Mouse (Mus musculus): ENCODE data around the gene Gm20696. TPM values are rescaled to one million over a fixed set of nuclear protein-coding genes. Genes with fewer than 3 reads are reported as not detected.

Gm20696 gene
- total RNA-seq, 2 experiments from 2014 or later = 0.73 to 0.90 TPM

DNA sequence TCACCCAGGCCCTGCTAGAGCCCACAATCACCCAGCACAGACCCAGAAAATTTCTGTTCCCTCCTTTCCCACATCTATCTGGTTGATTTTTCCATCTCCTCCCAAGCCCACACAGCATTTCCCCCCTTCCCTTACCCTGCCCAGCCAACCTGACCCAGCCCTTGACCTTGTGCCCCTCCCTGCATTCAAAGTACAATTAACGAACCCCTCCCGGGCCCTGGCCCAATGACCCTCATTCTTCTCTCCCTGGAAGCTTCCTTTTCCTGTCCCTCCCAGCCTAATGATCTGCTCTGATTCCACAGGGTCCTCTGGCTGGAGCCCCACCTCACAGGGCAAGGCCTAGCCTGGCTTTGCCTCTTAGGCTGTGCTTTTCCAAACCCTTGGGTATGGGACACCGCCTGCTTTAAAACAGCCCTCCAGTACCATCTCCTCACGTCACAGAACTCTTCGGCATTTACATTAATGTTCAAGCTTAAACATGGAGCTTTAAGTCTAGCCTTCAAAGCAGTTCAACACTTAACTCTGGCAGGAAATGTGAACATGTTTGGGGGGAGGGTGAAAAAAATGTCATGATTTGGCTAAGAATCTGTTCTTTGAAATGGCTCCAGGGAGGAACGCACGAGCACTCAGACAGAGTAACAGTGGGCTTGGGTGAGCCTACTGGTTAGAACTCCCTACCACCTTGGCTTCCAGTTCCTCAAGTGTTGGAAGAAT lies 287.4 kb downstream of the Gm20696 start:
- intact Hi-C loops (cut with DNase I; ENCODE audit: low total_unique reads) = no loop called here
- no peak for DNase-seq

DNA sequence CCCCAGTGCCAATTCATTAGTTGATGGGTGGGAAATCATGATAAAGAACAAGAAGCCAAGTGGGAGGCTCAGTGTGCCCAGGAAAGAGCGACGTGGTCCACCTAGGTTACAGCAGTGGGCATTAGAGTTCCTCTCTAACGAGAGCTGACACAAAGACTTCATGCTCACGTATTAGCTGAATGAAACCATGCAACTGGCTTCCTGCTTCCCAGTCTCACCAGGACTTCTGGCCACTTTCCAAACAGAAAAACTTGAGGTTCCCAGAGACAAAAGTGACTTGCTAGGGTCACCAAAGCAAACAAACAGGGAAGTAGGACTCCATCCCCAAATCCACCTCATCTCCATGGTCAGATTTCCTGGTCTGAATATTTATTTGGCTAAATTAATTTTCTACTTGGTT lies 288.9 kb downstream of the Gm20696 start:
- DNase-seq = no peak
- intact Hi-C loops (cut with DNase I; ENCODE audit: low total_unique reads) = no loop called here

DNA sequence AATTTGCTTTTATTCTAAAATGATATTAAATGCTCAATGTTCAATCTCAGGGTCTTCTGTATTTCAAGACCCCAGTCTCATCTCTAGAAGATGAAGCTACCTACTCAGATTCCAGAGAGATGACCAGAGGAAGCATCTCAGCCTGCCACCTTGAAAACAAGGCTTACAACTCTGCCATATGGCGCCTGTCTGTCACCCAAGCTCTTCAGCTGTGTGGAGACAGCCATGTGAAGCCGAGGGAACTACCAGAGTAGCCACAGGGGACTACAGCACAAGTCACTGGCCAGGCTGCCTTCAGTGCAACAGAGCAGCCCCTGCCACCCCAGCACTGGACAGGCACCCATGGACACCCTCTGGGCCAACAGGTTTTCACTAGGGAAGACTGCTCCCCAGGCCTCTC lies 289.5 kb downstream of the Gm20696 start:
- intact Hi-C loops (cut with DNase I; ENCODE audit: low total_unique reads) = no loop called here
- DNase-seq = no peak

DNA sequence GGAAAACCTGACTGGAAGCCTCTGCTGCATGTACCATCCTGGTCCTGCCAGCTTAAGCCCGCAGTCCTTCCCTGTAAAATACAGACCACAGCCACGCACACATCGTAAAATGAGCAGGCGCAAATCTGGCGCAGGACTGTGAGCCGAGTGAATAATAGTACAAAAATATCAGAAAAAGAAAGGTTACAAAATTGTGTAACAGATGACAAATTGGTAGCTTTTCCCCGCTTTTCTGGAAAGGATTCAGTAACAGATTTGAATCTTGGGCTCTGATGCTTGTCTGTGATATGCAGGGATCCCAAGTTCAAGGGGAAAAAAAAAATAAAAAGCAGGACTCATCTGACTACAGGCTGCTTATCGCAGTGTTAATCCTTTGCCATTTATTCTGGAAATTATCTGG lies 289.9 kb downstream of the Gm20696 start:
- intact Hi-C loops (cut with DNase I; ENCODE audit: low total_unique reads) = no loop called here
- DNase-seq = no peak

DNA sequence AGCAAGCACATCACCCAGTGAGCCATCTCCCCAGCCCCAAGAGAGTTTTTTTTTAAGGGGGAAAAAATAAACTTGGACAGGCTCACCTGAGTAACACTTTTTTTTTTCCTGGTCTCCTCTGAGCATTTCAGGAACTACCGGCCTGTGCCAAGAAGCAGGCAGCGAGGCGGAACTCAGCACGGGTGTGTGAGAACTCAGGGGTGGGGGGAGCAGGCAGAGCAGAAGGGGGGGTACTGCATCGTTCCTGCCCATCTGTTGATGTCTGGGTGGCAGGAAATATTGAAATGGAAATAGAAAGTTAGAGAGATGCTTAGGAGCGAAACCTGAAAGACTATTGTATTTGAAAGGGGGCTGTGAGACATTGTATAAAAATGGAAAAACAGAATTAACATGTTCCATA lies 290.7 kb downstream of the Gm20696 start:
- intact Hi-C loops (cut with DNase I; ENCODE audit: low total_unique reads) = no loop called here
- no peak for DNase-seq

DNA sequence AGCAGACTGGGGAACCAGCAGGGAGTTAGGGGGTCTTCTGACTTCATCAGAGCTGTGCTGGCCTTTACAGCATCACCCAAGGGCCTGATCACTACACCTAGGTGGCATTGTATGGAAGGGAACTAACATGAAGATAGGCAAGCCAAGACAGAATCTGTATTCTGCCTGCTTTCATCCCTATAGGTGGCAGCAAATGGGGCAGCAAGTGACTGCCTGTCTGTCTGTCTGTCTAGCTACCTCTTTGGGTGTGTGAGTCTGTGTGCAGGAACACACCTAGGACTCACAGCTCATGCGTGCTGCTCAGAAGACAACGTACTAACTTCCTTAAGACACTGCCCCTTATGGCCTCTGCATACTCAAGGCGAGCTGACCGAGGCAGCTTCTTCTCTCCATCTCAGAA lies 291.2 kb downstream of the Gm20696 start:
- intact Hi-C loops (cut with DNase I; ENCODE audit: low total_unique reads) = no loop called here
- no peak for DNase-seq

DNA sequence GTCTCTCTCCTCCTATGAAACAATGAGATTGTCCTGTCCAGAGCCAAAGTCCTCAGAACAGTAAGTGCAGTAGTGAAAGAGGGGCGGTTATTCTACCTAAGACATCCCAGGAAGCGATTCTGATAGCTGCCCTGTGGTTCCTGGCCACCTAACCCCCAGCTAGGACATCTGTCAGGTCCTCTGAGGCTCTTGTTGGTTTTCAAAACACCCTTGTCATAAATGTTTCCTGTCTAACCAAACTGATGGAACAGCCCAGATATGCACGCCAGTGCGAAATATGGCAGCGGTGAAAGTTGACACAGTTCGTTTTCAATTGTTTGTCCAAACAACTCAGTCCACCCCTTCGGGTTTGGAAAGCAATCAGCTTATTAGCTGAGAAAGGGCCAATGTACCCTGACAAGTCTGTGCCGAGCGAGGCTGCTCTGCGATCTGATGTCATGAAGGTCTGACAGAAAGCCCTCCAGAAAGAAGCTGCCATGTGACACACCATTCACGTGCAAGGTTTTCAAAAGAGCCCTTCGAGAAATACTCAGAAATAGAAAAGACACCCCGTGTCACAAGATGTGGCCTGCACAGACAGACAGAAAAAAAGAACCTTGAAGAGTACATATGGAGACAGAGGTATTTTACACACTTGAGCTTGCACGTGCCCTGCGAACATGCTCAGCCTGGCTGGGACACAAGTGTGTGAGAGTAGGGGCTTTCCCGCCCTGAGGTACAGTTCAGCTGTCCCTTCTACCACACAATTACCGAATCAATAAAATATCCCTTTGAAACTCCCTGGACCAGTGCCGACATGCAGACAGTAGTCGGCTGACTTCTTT lies 291.9 kb downstream of the Gm20696 start:
- DNase-seq = no peak

DNA sequence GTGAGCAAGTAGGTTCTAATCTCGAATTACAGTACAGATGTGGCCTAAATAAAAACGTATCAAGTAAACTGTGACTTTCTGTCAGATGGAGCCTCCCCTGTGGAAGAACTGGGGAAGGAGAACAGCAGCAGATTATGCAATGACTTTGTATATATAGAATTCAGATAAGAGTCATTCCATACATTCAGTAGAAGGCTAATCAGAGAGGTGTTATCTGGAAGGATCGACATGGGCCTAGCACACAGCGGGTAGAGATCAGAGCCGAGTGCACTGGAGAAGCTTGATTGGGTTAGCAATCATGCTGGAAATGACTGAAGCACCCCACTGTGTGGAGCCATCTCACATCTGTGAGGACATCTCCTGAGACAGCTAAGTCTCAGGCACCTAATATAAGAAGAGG lies 294.2 kb downstream of the Gm20696 start:
- no peak for DNase-seq
- intact Hi-C loops (cut with DNase I; ENCODE audit: low total_unique reads) = no loop called here

More for the DNA sequence above, 291.9 kb downstream of the Gm20696 start:
- intact Hi-C loops (cut with DNase I; ENCODE audit: low total_unique reads) = no loop called here

DNA sequence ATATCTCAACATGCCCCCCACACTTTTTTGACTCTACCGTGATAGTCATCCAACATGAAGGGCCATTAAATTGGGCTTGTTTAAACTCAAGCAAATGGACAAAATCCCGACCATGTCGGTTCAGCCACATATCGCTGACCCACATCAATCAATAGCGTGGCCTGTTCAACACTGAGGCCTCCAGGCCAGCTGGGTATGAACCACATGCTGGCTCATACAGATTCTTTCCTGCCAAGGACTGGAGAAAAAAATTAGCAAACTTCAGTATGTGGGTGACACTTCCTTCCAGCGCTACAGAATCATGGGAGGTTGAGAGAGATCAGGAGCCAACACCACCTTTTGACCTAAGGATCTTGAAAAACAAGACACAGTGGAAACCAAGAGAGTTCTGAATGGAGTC lies 294.6 kb downstream of the Gm20696 start:
- DNase-seq = no peak
- intact Hi-C loops (cut with DNase I; ENCODE audit: low total_unique reads) = no loop called here

DNA sequence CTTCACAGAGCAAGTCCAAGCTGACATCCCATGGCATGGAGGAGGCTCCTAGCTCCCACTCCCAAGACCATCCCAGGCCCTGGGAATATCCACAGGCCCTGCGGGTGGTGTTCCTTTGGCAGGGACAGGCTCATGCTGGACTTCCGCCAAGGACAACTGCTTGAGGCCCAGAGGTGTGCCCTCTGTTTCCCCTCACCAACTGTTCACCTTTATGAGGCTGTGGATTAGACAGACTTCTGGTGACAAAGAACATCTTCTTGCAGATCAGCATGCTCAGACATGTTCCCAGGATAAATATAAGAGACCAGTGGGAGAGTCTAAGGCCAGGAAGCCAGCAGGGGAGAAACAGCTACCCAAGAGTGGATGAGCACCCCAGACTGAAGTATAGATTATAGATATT lies 296.7 kb downstream of the Gm20696 start:
- intact Hi-C loops (cut with DNase I; ENCODE audit: low total_unique reads) = no loop called here
- DNase-seq = no peak

DNA sequence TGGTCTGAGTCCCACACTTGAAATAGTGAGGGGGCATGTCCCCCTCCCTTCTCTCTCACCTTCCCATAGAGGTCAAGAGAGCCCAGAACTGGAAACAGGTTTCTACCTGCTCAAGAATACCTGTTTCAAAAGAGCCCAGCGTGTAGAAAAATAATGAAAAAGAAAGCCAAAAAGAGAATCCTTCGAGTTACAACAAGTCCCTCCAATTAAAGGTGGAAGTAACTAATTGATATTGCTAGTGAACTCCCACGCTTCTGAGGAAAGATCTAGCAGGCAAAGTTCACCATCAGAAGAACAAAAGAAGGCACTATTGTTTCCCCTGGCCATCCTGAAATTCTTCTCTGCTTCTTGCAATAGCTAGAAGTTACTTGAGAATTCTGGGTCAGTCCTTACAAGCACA lies 297.4 kb downstream of the Gm20696 start:
- intact Hi-C loops (cut with DNase I; ENCODE audit: low total_unique reads) = no loop called here
- DNase-seq = no peak

DNA sequence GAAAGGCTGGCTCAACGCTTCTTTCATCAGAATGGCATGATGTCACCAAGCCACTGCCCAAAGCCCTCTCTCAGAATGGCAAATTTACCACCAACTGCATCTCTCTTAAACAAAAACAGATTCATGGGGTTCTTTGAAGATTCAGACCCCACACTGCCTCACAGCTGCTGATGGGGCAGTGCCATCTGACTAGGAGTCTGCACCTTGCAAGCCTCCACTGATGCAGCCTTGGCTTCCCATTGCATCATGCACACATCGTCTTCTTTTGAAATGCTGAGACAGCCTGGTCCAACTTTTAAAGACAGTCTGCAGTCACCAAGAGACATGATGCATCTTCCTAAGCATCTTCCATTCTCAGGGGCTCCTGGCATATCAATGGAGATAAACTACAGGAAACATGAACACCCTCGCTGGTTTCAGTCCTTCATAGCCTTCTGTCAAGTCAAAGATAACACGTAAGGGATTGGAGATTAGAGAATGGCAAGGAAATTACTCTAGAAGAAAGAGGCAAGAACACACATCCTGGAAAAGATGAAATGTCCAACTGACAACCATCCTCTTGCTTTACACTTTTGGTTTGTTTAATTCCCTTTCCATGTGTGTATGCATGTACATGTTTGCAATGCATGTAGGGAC lies 298.4 kb downstream of the Gm20696 start:
- DNase-seq = no peak
- intact Hi-C loops (cut with DNase I; ENCODE audit: low total_unique reads) = no loop called here

DNA sequence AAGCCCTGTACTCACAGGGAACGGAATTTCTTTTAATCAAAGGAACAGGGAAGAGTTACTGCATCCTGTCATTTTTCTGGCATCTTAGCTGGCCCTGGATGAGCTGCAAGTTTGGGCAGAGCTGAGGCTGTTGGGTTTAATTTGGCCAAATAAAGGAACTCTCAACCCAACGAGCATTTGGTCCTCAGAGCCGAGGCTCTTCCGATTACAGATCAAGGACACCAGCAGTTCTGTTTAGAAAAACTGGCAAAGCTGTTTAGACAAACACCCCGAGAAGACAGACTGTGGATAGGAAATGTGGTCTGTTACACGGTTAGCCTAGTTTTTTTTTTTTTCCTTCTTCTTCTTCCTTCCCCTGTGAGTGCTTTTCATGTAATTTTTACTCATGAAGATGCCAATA lies 302.1 kb downstream of the Gm20696 start:
- intact Hi-C loops (cut with DNase I; ENCODE audit: low total_unique reads) = no loop called here
- DNase-seq = no peak

DNA sequence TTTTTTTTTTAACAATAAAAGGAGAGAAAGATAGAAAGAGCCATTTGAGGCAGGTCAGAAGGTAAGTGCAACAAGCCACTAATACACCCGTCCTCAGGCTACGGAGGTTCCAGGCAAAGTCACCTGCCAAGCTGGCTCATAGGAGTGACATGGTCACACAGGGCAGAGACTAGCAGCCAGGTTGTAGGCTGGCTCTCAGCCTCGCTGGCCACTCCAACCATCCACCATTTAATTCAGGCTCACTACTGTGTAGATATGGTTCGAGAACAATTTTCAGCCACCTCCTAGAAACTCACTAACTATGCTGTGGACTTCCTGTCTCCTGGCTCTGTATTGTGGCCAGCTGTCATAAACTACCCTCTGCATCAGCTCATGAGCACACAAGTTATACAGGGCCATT lies 306.0 kb downstream of the Gm20696 start:
- DNase-seq = no peak
- intact Hi-C loops (cut with DNase I; ENCODE audit: low total_unique reads) = no loop called here

DNA sequence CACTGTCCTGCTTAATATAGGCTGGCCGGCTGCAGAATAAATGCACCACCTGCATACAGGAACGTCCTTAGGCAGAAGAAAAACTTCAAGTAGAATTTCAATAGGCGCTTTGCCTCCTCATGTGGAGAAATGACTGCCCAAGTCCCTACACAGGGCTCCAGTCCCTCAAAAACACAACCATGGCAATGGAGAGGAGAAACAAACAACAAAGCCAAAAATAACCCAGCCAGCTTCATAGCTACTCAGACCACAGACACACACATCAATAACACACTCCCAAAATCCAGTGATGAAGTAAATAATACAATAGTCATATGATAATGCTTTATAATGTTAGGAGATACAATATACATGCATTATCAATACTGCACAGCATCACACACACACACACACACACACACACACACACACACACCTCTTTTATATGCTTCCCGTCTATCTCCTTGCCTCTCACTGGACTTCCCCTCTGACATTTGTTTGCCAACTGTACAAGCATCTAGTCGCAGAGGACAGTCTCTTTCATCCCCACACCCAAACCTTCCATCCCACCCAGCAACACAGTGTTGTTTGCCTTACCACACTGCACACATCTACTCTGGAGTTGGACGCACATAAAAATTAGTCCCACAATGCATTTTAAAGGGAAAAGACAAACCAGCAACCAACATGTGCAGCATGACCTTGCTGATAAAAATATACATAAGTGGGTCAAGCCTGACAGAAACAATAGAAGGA lies 306.7 kb downstream of the Gm20696 start:
- intact Hi-C loops (cut with DNase I; ENCODE audit: low total_unique reads) = no loop called here
- DNase-seq = no peak

DNA sequence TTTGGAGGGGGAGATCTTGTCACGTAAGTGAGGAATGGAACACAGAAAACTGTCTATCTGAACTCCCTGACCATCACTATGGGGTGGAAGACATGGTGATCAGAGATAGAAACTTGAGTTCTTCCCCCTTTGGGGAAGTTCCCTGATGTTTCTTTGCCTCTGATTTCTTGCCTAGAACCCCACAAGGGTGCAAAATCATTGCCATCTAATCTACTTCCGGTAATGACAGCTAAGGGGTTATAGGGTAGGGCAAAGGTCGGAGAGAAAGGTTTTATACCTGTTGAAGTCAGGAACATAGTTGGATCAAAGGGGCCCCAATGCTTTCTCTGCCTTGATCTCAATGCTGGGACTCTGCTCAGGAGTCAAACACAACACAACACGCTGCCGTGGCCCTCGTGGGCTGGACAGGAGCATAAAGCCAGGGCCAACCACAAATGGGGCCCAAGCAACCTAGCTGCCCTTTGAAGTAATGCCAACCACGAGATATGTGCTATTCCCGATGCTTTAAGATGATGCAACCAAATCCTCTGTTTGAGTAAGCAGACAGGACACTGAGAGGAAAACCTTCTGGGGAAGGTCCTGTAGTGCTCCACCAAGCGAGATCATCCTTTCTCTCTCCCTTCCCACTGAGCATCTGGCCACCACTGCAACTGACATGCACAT lies 307.4 kb downstream of the Gm20696 start:
- no peak for DNase-seq
- intact Hi-C loops (cut with DNase I; ENCODE audit: low total_unique reads) = no loop called here

DNA sequence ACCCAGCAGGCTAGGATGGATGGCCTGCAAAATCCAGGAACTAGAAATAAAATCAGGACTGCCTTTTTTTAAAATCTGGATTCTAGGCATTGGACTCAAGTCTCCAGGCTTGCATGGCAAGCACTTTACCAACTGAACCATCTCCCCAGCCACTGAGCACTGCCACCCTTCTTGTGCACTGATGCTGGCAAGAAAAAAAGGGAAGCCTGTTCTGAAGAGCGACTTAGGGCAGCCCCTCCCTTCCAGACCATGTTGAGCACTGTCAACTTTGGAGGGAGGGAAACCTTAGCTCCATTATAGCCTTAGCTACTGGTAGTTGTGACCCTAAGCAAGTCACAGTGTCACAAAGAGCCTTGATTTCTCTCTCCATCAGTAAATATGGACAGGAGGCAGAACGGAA lies 308.7 kb downstream of the Gm20696 start:
- intact Hi-C loops (cut with DNase I; ENCODE audit: low total_unique reads) = no loop called here
- DNase-seq = no peak

DNA sequence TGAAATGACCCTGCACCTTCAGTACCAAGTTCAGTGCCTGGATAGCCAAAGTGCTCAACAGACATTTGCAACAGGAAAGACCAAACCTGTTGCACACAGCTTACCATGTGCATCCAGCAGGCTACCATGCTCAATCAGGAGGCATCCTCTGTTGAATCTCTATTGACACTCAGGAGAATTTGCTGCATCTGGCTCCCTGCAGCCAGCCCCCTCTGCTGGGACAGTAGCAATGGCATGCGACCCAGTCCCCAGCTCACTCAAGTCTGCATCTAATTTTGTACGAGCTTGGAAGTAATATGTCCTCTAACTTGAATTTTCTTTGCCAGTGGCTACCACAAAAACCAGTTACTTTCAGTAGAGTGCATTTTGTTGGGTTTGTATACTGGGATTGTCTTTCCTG lies 312.3 kb downstream of the Gm20696 start:
- intact Hi-C loops (cut with DNase I; ENCODE audit: low total_unique reads) = no loop called here
- no peak for DNase-seq

DNA sequence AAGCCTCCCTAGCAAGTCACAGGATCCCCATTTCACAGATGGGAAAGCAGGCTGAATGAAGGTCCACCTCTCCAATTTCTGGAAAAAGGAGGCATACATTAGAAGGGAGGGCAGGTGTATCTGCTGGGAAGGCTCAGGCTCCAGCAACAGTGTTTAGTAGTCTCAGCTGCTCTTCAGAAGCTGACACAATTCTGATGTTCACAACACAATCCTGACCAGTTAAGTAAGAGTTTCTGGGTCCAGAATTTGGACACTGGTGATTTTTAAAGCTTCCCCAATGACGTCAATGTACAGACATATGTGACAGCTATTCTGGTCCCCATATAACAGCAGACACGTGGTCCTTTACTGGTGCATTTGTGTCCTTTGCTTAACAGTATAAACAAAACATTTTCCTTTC lies 313.2 kb downstream of the Gm20696 start:
- intact Hi-C loops (cut with DNase I; ENCODE audit: low total_unique reads) = no loop called here
- no peak for DNase-seq

DNA sequence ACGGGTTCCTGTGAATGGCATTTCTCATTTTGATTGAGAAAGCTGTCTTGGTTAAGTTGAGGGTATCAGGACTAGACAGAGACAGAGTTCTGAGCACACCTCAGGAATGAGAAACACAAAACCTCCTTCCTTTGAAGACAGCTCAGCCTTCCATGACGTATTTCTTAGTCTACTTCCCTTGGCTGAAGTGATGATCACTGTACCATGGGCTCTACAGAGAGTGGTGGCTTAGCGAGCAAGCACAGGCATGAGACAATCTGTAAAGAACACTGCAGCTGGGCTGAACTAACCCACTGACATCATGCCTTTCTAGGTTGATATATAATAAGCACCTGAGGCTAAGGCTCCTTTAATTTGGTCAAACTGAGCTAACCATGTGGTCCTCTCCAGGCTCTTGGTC lies 316.0 kb downstream of the Gm20696 start:
- intact Hi-C loops (cut with DNase I; ENCODE audit: low total_unique reads) = no loop called here
- no peak for DNase-seq
